Mouse (Mus musculus): ENCODE results near the gene Rabggtb. TPM values are rescaled to one million over a fixed set of nuclear protein-coding genes. Genes with fewer than 3 reads are reported as not detected.

Gene Rabggtb
- total and polyA plus RNA-seq, 3 experiments: 223 to 316 (median 256) TPM

DNA sequence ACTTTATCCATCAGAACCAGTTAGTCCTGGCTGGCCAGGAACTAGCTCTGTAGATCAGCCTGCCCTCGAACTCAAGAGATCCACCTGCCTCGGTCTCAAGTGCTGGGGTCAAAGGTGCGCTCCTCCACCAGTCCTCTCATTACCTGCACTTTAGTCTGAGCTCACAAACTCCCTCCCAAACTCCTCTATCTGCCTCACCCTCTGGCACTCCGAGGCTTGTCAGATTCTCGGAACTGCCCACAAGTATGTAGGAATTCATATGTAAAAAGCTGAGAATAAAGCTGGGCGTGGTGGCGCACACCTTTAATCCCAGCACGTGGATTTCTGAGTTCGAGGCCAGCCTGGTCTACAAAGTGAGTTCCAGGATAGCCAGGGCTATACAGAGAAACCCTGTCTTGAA, 27.7 kb upstream of the Rabggtb start:
- H3K79me2 ChIP-seq (replicated peaks; ENCODE audit: control insufficient read depth, extremely low read depth, insufficient read depth, poor library complexity, severe bottlenecking): peaks cover 13% of the 10 kb centered on the region
- H3K4me2 ChIP-seq (ENCODE audit: insufficient read depth, low read depth, poor library complexity, severe bottlenecking): no peak overlapping the region
- TF ChIP-seq E2F4 (IDR thresholded peaks at IDR 0.05; ENCODE audit: insufficient replicate concordance, low read depth, low read length) (no peak), ZMIZ1 (IDR thresholded peaks at IDR 0.05; ENCODE audit: low read depth, low read length) (0 out of 2 replicates have a peak, but pooled peaks have one; percentile 1)
- H3K36me3 ChIP-seq (replicated peaks in 1 of 2; ENCODE audit: control insufficient read depth in 1 of 2, insufficient read depth in 1 of 2, low read length in 1 of 2): peaks cover 38 to 64% of the 10 kb centered on the region in 2 experiments
- dilution Hi-C loops (cut with MboI; ENCODE audit: extremely low pct_ligation_motif_present, extremely low pct_unique_long_range_greater_than_20kb, low sequenced_read_pairs) (no loop called here), in situ Hi-C loops (cut with MboI; ENCODE audit: low pct_ligation_motif_present, low pct_unique_long_range_greater_than_20kb, low sequenced_read_pairs) (no loop called here)
- no peaks in the 10 kb centered on the region for H3K27me3 ChIP-seq (replicated peaks)
- no peak overlapping the region for H3K9ac ChIP-seq (ENCODE audit: insufficient read depth, low read depth)
- no peaks in the 10 kb centered on the region for H3K9me3 ChIP-seq (replicated peaks; ENCODE audit: low read length)
- H3K27ac ChIP-seq (ENCODE audit: insufficient read depth, low read depth): no peak overlapping the region
- no peak for DNase-seq (ENCODE audit: extremely low read depth)
- peaks cover 2 to 38% of the 10 kb centered on the region in 2 experiments; a peak in 2 of 4 replicates for H3K4me1 ChIP-seq (ENCODE audit: control insufficient read depth in 1 of 2, insufficient read depth in 2 of 2)
- no peak overlapping the region for H3K4me3 ChIP-seq (replicated peaks in 1 of 3; ENCODE audit: low read depth in 2 of 3, low read length in 2 of 3, poor library complexity in 1 of 3)

DNA sequence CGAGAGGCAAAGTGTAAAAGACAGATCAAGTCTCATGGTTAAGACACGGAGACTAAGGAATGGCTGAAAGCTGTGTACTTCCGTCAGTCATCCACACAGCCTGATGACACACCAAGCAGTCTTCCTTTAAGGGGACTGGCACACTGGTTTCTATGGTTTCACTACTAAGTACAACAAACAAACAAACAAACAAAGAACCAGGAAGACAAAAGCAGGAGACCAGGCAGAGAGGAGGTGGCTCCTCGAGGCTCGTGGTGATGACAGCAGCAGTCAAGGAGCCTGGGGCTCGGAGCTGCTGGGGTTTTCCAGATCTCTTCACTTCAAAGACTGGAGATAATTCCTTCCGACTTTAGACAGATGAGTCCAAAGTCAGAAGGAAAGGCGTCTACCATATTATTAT, 27.2 kb upstream of the Rabggtb start:
- H3K9ac ChIP-seq (ENCODE audit: insufficient read depth, low read depth): no peak overlapping the region
- H3K4me3 ChIP-seq (replicated peaks in 1 of 3; ENCODE audit: low read depth in 2 of 3, low read length in 2 of 3, poor library complexity in 1 of 3): no peak overlapping the region
- dilution Hi-C loops (cut with MboI; ENCODE audit: extremely low pct_ligation_motif_present, extremely low pct_unique_long_range_greater_than_20kb, low sequenced_read_pairs): no loop called here
- no peaks in the 10 kb centered on the region for H3K9me3 ChIP-seq (replicated peaks; ENCODE audit: low read length)
- DNase-seq (ENCODE audit: extremely low read depth): no peak
- no peak overlapping the region for H3K4me2 ChIP-seq (ENCODE audit: insufficient read depth, low read depth, poor library complexity, severe bottlenecking)
- TF ChIP-seq CHD1 (IDR thresholded peaks at IDR 0.05; ENCODE audit: low read depth, low read length) (no peak), POLR2AphosphoS2 (IDR thresholded peaks at IDR 0.05; ENCODE audit: low read depth, low read length) (no peak), USF2 (conservative IDR thresholded peaks at IDR 0.05; ENCODE audit: low read depth, low read length) (no peak), TBP (conservative IDR thresholded peaks at IDR 0.05; ENCODE audit: low read depth, low read length) (no peak), KAT2A (IDR thresholded peaks at IDR 0.05; ENCODE audit: insufficient replicate concordance, low read length) (no peak), NELFE (IDR thresholded peaks at IDR 0.05; ENCODE audit: low read depth, low read length) (no peak), RAD21 (IDR thresholded peaks at IDR 0.05; ENCODE audit: low read depth, low read length) (no peak), BHLHE40 (IDR thresholded peaks at IDR 0.05; ENCODE audit: low read depth, low read length) (no peak), JUN (IDR thresholded peaks at IDR 0.05; ENCODE audit: insufficient read depth, low read depth, low read length) (no peak), MAZ (IDR thresholded peaks at IDR 0.05; ENCODE audit: low read depth, low read length) (no peak), MXI1 (IDR thresholded peaks at IDR 0.05; ENCODE audit: low read depth, low read length) (no peak), MAX (IDR thresholded peaks at IDR 0.05; ENCODE audit: low read length) (no peak), GABPA (IDR thresholded peaks at IDR 0.05; ENCODE audit: insufficient replicate concordance, low read depth, low read length) (no peak), NRF1 (IDR thresholded peaks at IDR 0.05; ENCODE audit: low read depth, low read length) (no peak), ZKSCAN1 (IDR thresholded peaks at IDR 0.05; ENCODE audit: borderline replicate concordance, low read depth, low read length) (no peak), MEF2A (IDR thresholded peaks at IDR 0.05; ENCODE audit: borderline replicate concordance, low read depth, low read length) (no peak), PAX5 (IDR thresholded peaks at IDR 0.05; ENCODE audit: low read length) (no peak), UBTF (IDR thresholded peaks at IDR 0.05; ENCODE audit: low read depth, low read length) (no peak), MAFK (IDR thresholded peaks at IDR 0.05; ENCODE audit: insufficient replicate concordance, low read length) (no peak), USF1 (IDR thresholded peaks at IDR 0.05; ENCODE audit: low read depth, low read length) (no peak)
- in situ Hi-C loops (cut with MboI; ENCODE audit: low pct_ligation_motif_present, low pct_unique_long_range_greater_than_20kb, low sequenced_read_pairs): no loop called here
- no peak overlapping the region for H3K27ac ChIP-seq (ENCODE audit: insufficient read depth, low read depth)
- peaks cover 42 to 69% of the 10 kb centered on the region in 2 experiments for H3K36me3 ChIP-seq (replicated peaks in 1 of 2; ENCODE audit: control insufficient read depth in 1 of 2, insufficient read depth in 1 of 2, low read length in 1 of 2)
- peaks cover 2 to 33% of the 10 kb centered on the region in 2 experiments; a peak in 2 of 4 replicates for H3K4me1 ChIP-seq (ENCODE audit: control insufficient read depth in 1 of 2, insufficient read depth in 2 of 2)
- H3K79me2 ChIP-seq (replicated peaks; ENCODE audit: control insufficient read depth, extremely low read depth, insufficient read depth, poor library complexity, severe bottlenecking): peaks cover 13% of the 10 kb centered on the region
- H3K27me3 ChIP-seq (replicated peaks): no peaks in the 10 kb centered on the region

Data from CH12.LX (cell line).